Mouse (Mus musculus): ENCODE measurements at regions not wholly inside any gene's neighbourhood (a gene's known extent, or its start where the extent isn't known, plus 50 kb on each side); places are given as distances from the start of the nearest gene placed in this dataset.

DNA sequence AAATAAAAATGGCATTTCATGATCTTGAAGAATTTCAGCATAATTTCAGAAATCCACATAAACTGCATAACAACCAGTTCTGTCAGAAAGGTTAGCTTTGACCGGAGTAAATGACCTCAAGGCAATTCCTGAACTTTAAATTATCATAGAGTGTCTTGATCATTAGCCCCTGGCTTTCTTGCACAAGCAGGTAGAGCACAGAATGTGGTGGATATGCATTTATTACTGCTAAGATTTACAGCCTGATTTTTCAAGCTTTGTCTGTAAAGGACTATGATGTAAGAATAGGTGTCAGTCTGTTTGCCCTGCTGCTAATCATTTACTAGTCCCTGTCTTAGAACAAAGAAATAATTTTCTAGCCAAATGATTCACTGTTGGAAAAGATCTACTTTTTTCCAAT is 347.3 kb downstream of the Ppp1r3a start:
- H3K36me3 ChIP-seq = no peaks in the 10 kb centered on the region
- H3K9ac ChIP-seq = no peak overlapping the region
- 52% methylated on average over 1 of the region's 1 CpGs for WGBS
- no peak overlapping the region for H3K4me3 ChIP-seq (replicated peaks)
- no peaks in the 10 kb centered on the region for H3K27me3 ChIP-seq
- no peak overlapping the region for H3K27ac ChIP-seq (replicated peaks)
- H3K4me2 ChIP-seq (replicated peaks) = no peak overlapping the region
- H3K9me3 ChIP-seq (replicated peaks) = no peaks in the 10 kb centered on the region
- H3K4me1 ChIP-seq = no peaks in the 10 kb centered on the region
- no peak for ATAC-seq (ENCODE audit: insufficient number of reproducible peaks, low FRiP score, low TSS enrichment, low read depth)

DNA sequence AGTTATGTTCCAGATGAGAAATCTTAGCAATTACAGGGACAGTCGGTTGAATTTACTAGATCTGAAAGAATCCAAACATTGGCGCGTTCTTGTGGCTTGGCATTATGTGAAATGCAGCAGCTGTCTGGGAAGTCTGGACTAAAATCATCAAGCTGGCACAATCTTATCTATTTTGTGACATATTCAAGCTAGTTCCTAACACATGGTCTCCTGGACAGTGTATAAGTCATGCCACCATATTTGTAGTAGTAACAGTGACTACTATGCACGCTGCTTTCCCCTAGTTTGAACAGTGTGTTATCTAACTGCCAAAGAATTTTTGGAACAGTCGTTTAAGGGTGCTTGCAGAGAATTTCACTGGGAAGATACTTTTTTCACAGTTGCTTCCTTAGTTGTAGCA is 396.8 kb downstream of the Ppp1r3a start:
- H3K9me3 ChIP-seq (replicated peaks) = no peaks in the 10 kb centered on the region
- H3K27ac ChIP-seq (replicated peaks) = no peak overlapping the region
- WGBS = 79% methylated on average over 5 of the region's 5 CpGs
- no peak overlapping the region for H3K9ac ChIP-seq
- no peak overlapping the region for H3K4me3 ChIP-seq (replicated peaks)
- H3K27me3 ChIP-seq = no peaks in the 10 kb centered on the region
- no peaks in the 10 kb centered on the region for H3K36me3 ChIP-seq
- no peak overlapping the region for H3K4me2 ChIP-seq (replicated peaks)
- no peaks in the 10 kb centered on the region for H3K4me1 ChIP-seq
- no peak for ATAC-seq (ENCODE audit: insufficient number of reproducible peaks, low FRiP score, low TSS enrichment, low read depth)

All from embryonic facial prominence, embryonic 15.5 days (tissue).